Mouse (Mus musculus) adrenal gland, adult 18-20 months (tissue): ENCODE results near the gene Mcl1. TPM values are rescaled to one million over a fixed set of nuclear protein-coding genes. Genes with fewer than 3 reads are reported as not detected.
"Not testable (repeated sequence)": the region's sequence is repeated elsewhere in the genome, so short reads cannot be mapped to it uniquely, and the experiment has no call there.

Experiments
- DNase-seq, 2 experiments: peaks; one replicate each; pipeline ENCODE4 v3.0.0; 2021 to 2022; ENCODE audit warnings: low spot score in 2 of 2
- total RNA-seq, 2 experiments: library from RNA; stranded (reverse); gene quantifications; 1 replicate in 1 of 2; 2 replicates in 1 of 2; pipeline ENCODE4 v1.2.3; 2021

The Mcl1 gene
- total RNA-seq, 2 experiments from 2014 or later, result 138 to 228 TPM

- DNase-seq, result peak; percentile 58 to 64
Measured at GRCm38 (mm10) chr3:95666124-95666844, 7.7 kb downstream of the Mcl1 start.

GRCm38 (mm10) chr3:95667521-95667920 lies 8.9 kb downstream of the Mcl1 start:
- DNase-seq, result no peak

GRCm38 (mm10) chr3:95668026-95668425 lies 9.4 kb downstream of the Mcl1 start:
- peak; percentile 45 to 53 for DNase-seq

- no peak for DNase-seq
Measured at GRCm38 (mm10) chr3:95668589-95669308, 10.2 kb downstream of the Mcl1 start.

- no peak for DNase-seq
Measured at GRCm38 (mm10) chr3:95669309-95669665, 10.7 kb downstream of the Mcl1 start.

- not testable (repeated sequence) for DNase-seq
Measured at GRCm38 (mm10) chr3:95670419-95670818, 11.8 kb downstream of the Mcl1 start.

GRCm38 (mm10) chr3:95671201-95671600 lies 12.6 kb downstream of the Mcl1 start:
- DNase-seq, result no peak

- no peak for DNase-seq
Measured at GRCm38 (mm10) chr3:95672461-95672860, 13.9 kb downstream of the Mcl1 start.

- DNase-seq, result no peak
Measured at GRCm38 (mm10) chr3:95672861-95673706, 14.5 kb downstream of the Mcl1 start.

- peak in 1 of 2 experiments; percentile 44 for DNase-seq
Measured at GRCm38 (mm10) chr3:95673707-95674211, 15.2 kb downstream of the Mcl1 start.

- peak; percentile 55 to 60 for DNase-seq
Measured at GRCm38 (mm10) chr3:95674236-95674635, 15.6 kb downstream of the Mcl1 start.

- DNase-seq, result no peak
Measured at GRCm38 (mm10) chr3:95674812-95675211, 16.2 kb downstream of the Mcl1 start.

- DNase-seq, result peak; percentile 66 to 68
Measured at GRCm38 (mm10) chr3:95675301-95676092, 16.9 kb downstream of the Mcl1 start.

- peak; percentile 79 to 83 for DNase-seq
Measured at GRCm38 (mm10) chr3:95676745-95677419, 18.3 kb downstream of the Mcl1 start.

- DNase-seq, result no peak
Measured at GRCm38 (mm10) chr3:95677420-95678090, 19.0 kb downstream of the Mcl1 start.

GRCm38 (mm10) chr3:95679551-95679950 lies 21.0 kb downstream of the Mcl1 start:
- no peak for DNase-seq

- DNase-seq, result no peak
Measured at GRCm38 (mm10) chr3:95680673-95681072, 22.1 kb downstream of the Mcl1 start.

GRCm38 (mm10) chr3:95681365-95681764 lies 22.8 kb downstream of the Mcl1 start:
- DNase-seq, result no peak

- no peak for DNase-seq
Measured at GRCm38 (mm10) chr3:95682878-95683277, 24.3 kb downstream of the Mcl1 start.
